Mouse (Mus musculus): ENCODE measurements around the gene Gm38100.

Gm38100 gene

DNA sequence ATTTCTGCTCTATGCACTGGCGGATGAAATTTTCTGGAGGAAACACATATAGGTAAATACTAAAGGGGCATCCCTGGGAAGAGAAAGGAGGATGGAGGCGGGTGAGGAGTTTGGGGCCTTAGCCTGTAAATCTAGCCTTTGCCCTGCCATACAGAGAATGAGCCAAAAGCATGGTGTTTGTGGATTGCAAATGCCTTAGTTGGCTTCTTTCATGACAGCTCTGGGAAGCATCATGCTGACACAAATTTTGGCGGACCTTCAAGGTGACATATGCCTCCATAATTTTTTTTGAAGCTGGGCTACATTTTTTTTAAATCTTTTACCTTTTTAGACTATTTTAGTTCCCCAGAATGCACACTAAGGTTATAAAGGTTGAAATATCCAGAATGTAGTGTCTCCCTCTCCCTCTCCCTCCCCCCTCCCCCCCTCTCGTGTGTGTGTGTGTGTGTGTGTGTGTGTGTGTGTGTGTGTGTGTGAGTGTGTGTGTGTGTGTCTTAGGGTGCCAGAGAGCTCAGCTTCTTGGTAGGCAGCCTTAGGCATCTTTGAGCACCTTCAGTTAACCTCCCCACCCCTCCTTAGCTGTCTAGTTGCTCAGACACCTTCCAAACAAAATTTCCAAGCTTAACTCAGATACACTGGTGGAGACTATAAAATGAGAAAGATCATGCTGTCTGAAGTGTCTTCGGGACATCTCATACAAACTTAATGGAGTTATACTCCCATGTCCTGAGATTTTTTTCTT lies 47.0 kb downstream of the Gm38100 start:
- DNase-seq (ENCODE audit: low spot score in 2 of 2): no peak

- no peak for DNase-seq (ENCODE audit: low spot score in 2 of 2)
Observed at GRCm38 (mm10) chr1:175970710-175971109, 50.6 kb downstream of the Gm38100 start.
